Mouse (Mus musculus): Measurements from ENCODE around the gene Cyfip2. TPM values are rescaled to one million over a fixed set of nuclear protein-coding genes. Genes with fewer than 3 reads are reported as not detected.

The Cyfip2 gene
- polyA plus RNA-seq, 1 experiment from 2014 or later = 4.0 TPM

GRCm38 (mm10) chr11:46326271-46327015 is 13.8 kb upstream of the Cyfip2 start:
- no peak overlapping the region for H3K4me3 ChIP-seq (replicated peaks)
- H3K27ac ChIP-seq (replicated peaks) = no peak overlapping the region
- no peaks in the 10 kb centered on the region for H3K36me3 ChIP-seq (replicated peaks)
- WGBS (ENCODE audit: insufficient replicate concordance) = 49% methylated on average over 16 of the region's 16 CpGs
- no peak overlapping the region for H3K4me2 ChIP-seq
- no peak for ATAC-seq (ENCODE audit: insufficient read depth)
- H3K9me3 ChIP-seq (replicated peaks) = no peaks in the 10 kb centered on the region
- H3K4me1 ChIP-seq (replicated peaks) = no peaks in the 10 kb centered on the region
- no peaks in the 10 kb centered on the region for H3K27me3 ChIP-seq
- H3K9ac ChIP-seq = no peak overlapping the region

GRCm38 (mm10) chr11:46321559-46321958 is 8.9 kb upstream of the Cyfip2 start:
- 63% methylated on average over 7 of the region's 7 CpGs for WGBS (ENCODE audit: insufficient replicate concordance)
- no peak for ATAC-seq (ENCODE audit: insufficient read depth)

GRCm38 (mm10) chr11:46314534-46314933 is 1.9 kb upstream of the Cyfip2 start:
- H3K9me3 ChIP-seq (replicated peaks) = no peaks in the 10 kb centered on the region
- no peak overlapping the region for H3K4me2 ChIP-seq
- no peak for ATAC-seq (ENCODE audit: insufficient read depth)
- H3K4me1 ChIP-seq (replicated peaks) = peaks cover 25% of the 10 kb centered on the region
- no peak overlapping the region for H3K9ac ChIP-seq
- peaks cover 40% of the 10 kb centered on the region for H3K27me3 ChIP-seq
- WGBS (ENCODE audit: insufficient replicate concordance) = 20% methylated on average over 7 of the region's 7 CpGs
- no peaks in the 10 kb centered on the region for H3K36me3 ChIP-seq (replicated peaks)
- H3K27ac ChIP-seq (replicated peaks) = 0 out of 2 replicates have a peak overlapping the region, but pooled peaks have one; percentile 2
- no peak overlapping the region for H3K4me3 ChIP-seq (replicated peaks)

More at GRCm38 (mm10) chr11:46321559-46321958, 8.9 kb upstream of the Cyfip2 start:
- Histone ChIP-seq H3K4me2 (no peak overlapping the region), H3K9ac (no peak overlapping the region), H3K27me3 (no peaks in the 10 kb centered on the region), H3K27ac (replicated peaks) (no peak overlapping the region), H3K4me3 (replicated peaks) (no peak overlapping the region), H3K9me3 (replicated peaks) (no peaks in the 10 kb centered on the region), H3K4me1 (replicated peaks) (no peaks in the 10 kb centered on the region), H3K36me3 (replicated peaks) (no peaks in the 10 kb centered on the region)

GRCm38 (mm10) chr11:46313851-46314250 is 1.2 kb upstream of the Cyfip2 start:
- 30% methylated on average over 6 of the region's 6 CpGs for WGBS (ENCODE audit: insufficient replicate concordance)
- no peak overlapping the region for H3K4me2 ChIP-seq
- H3K4me3 ChIP-seq (replicated peaks) = no peak overlapping the region
- no peaks in the 10 kb centered on the region for H3K9me3 ChIP-seq (replicated peaks)
- no peak overlapping the region for H3K9ac ChIP-seq
- ATAC-seq (ENCODE audit: insufficient read depth) = no peak
- H3K27ac ChIP-seq (replicated peaks) = no peak overlapping the region
- H3K27me3 ChIP-seq = peaks cover 40% of the 10 kb centered on the region
- H3K4me1 ChIP-seq (replicated peaks) = peaks cover 25% of the 10 kb centered on the region
- H3K36me3 ChIP-seq (replicated peaks) = no peaks in the 10 kb centered on the region

GRCm38 (mm10) chr11:46311703-46312522 is 746 bp downstream of the Cyfip2 start:
- H3K9ac ChIP-seq = peak overlapping the region; percentile 54
- peak; percentile 70 for ATAC-seq (ENCODE audit: insufficient read depth)
- no peaks in the 10 kb centered on the region for H3K36me3 ChIP-seq (replicated peaks)
- H3K4me2 ChIP-seq = peak overlapping the region; percentile 91
- peak overlapping the region; percentile 51; the same call in 1 of the 2 replicates for H3K27ac ChIP-seq (replicated peaks)
- H3K4me3 ChIP-seq (replicated peaks) = peak overlapping the region; percentile 65
- peaks cover 40% of the 10 kb centered on the region for H3K27me3 ChIP-seq
- under 1% methylated on average over 69 of the region's 71 CpGs for WGBS (ENCODE audit: insufficient replicate concordance)
- peaks cover 25% of the 10 kb centered on the region for H3K4me1 ChIP-seq (replicated peaks)
- H3K9me3 ChIP-seq (replicated peaks) = no peaks in the 10 kb centered on the region

- peaks cover 40% of the 10 kb centered on the region for H3K27me3 ChIP-seq
- no peaks in the 10 kb centered on the region for H3K36me3 ChIP-seq (replicated peaks)
- 2% methylated on average over 14 of the region's 14 CpGs for WGBS (ENCODE audit: insufficient replicate concordance)
- H3K4me3 ChIP-seq (replicated peaks) = peak overlapping the region; percentile 65
- peaks cover 25% of the 10 kb centered on the region for H3K4me1 ChIP-seq (replicated peaks)
- peak overlapping the region; percentile 54 for H3K9ac ChIP-seq
- H3K4me2 ChIP-seq = peak overlapping the region; percentile 91
- no peak for ATAC-seq (ENCODE audit: insufficient read depth)
- no peaks in the 10 kb centered on the region for H3K9me3 ChIP-seq (replicated peaks)
- 0 out of 2 replicates have a peak overlapping the region, but pooled peaks have one; percentile 51 for H3K27ac ChIP-seq (replicated peaks)
These were observed 1.4 kb downstream of the Cyfip2 start for GRCm38 (mm10) chr11:46311181-46311702.

GRCm38 (mm10) chr11:46310647-46311063 is 2.0 kb downstream of the Cyfip2 start:
- Histone ChIP-seq H3K27ac (replicated peaks) (no peak overlapping the region), H3K4me1 (replicated peaks) (peaks cover 25% of the 10 kb centered on the region), H3K4me2 (peak overlapping the region; percentile 91), H3K27me3 (peaks cover 40% of the 10 kb centered on the region), H3K36me3 (replicated peaks) (no peaks in the 10 kb centered on the region), H3K9me3 (replicated peaks) (no peaks in the 10 kb centered on the region), H3K4me3 (replicated peaks) (peak overlapping the region; percentile 65), H3K9ac (no peak overlapping the region)
- WGBS (ENCODE audit: insufficient replicate concordance) = 31% methylated on average over 5 of the region's 5 CpGs
- ATAC-seq (ENCODE audit: insufficient read depth) = no peak

GRCm38 (mm10) chr11:46309808-46310555 is 2.7 kb downstream of the Cyfip2 start:
- Histone ChIP-seq H3K36me3 (replicated peaks) (no peaks in the 10 kb centered on the region), H3K9ac (no peak overlapping the region), H3K27ac (replicated peaks) (no peak overlapping the region), H3K27me3 (peaks cover 40% of the 10 kb centered on the region), H3K4me3 (replicated peaks) (no peak overlapping the region), H3K9me3 (replicated peaks) (no peaks in the 10 kb centered on the region), H3K4me2 (peak overlapping the region; percentile 13; the same call in 1 of the 2 replicates), H3K4me1 (replicated peaks) (peaks cover 25% of the 10 kb centered on the region)
- no peak for ATAC-seq (ENCODE audit: insufficient read depth)
- 45% methylated on average over 10 of the region's 10 CpGs for WGBS (ENCODE audit: insufficient replicate concordance)

GRCm38 (mm10) chr11:46309111-46309741 is 3.4 kb downstream of the Cyfip2 start:
- WGBS (ENCODE audit: insufficient replicate concordance) = 75% methylated on average over 20 of the region's 20 CpGs
- Histone ChIP-seq H3K27me3 (peaks cover 33% of the 10 kb centered on the region), H3K36me3 (replicated peaks) (no peaks in the 10 kb centered on the region), H3K9ac (no peak overlapping the region), H3K4me3 (replicated peaks) (no peak overlapping the region), H3K4me1 (replicated peaks) (peaks cover 25% of the 10 kb centered on the region), H3K27ac (replicated peaks) (no peak overlapping the region), H3K4me2 (peak overlapping the region; percentile 13; the same call in 1 of the 2 replicates), H3K9me3 (replicated peaks) (no peaks in the 10 kb centered on the region)
- no peak for ATAC-seq (ENCODE audit: insufficient read depth)

GRCm38 (mm10) chr11:46308271-46308974 is 4.2 kb downstream of the Cyfip2 start:
- 69% methylated on average over 11 of the region's 11 CpGs for WGBS (ENCODE audit: insufficient replicate concordance)
- Histone ChIP-seq H3K4me2 (no peak overlapping the region), H3K9me3 (replicated peaks) (no peaks in the 10 kb centered on the region), H3K27me3 (peaks cover 27% of the 10 kb centered on the region), H3K9ac (no peak overlapping the region), H3K27ac (replicated peaks) (no peak overlapping the region), H3K4me3 (replicated peaks) (no peak overlapping the region), H3K4me1 (replicated peaks) (peaks cover 21% of the 10 kb centered on the region), H3K36me3 (replicated peaks) (no peaks in the 10 kb centered on the region)
- ATAC-seq (ENCODE audit: insufficient read depth) = no peak
